Mouse (Mus musculus) G1E (cell line): ENCODE measurements at regions not wholly inside any gene's neighbourhood (a gene's known extent, or its start where the extent isn't known, plus 50 kb on each side); places are given as distances from the start of the nearest gene placed in this dataset.

Experiments used
- CTCF ChIP-seq: IDR thresholded peaks from 2 replicates; pipeline ENCODE4 v1.5.1; 2012; ENCODE audit warnings: low read depth, low read length, inconsistent platforms, mixed read lengths
- GATA1 ChIP-seq: IDR thresholded peaks from 2 replicates; pipeline ENCODE4 v1.6.1; 2012; ENCODE audit warnings: borderline replicate concordance, low read length, inconsistent platforms, mixed read lengths
- POLR2AphosphoS5 ChIP-seq: IDR thresholded peaks from 2 replicates; pipeline ENCODE4 v1.6.1; 2012; ENCODE audit warnings: low read depth, low read length, inconsistent platforms; ENCODE audit not compliant: insufficient replicate concordance

- TF ChIP-seq CTCF, result no peak
- TF ChIP-seq GATA1, result no peak
- no peak for TF ChIP-seq POLR2AphosphoS5
These were observed 538.6 kb downstream of the Ptprc start for GRCm38 (mm10) chr1:137636947-137637346.
